Mouse (Mus musculus) layer of hippocampus, postnatal 36 days (tissue): Measurements from ENCODE around the gene Pard6a. TPM values are rescaled to one million over a fixed set of nuclear protein-coding genes. Genes with fewer than 3 reads are reported as not detected.
A peak's percentile ranks its signal among the peaks of the same experiment; 100 is the strongest.

ENCODE experiments used
- DNase-seq, 2 experiments: peaks; one replicate each; pipeline ENCODE4 v3.0.0; 2022
- total RNA-seq, 2 experiments: library from RNA; stranded (reverse); gene quantifications; 2 replicates each; pipeline ENCODE4 v1.2.3; 2021

The Pard6a gene
- total RNA-seq, 2 experiments from 2014 or later = 29.1 to 36.3 TPM

DNA sequence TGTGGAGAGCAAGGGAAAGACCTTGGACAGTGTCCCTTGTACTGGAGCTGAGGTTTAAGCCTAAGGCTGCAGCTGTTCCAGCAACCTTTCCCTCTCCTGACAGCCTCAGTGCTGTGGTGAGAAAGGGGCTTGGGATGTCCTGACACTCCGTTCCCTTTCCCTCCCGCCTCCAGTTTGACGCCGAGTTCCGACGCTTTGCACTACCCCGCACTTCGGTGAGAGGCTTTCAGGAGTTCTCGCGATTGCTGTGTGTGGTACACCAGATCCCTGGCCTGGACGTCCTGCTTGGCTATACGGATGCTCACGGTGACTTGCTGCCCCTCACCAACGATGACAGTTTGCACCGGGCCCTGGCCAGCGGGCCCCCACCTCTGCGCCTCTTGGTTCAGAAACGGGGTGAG, 1.1 kb downstream of the Pard6a start:
- no peak for DNase-seq

- no peak for DNase-seq
These were observed 1.9 kb downstream of the Pard6a start for GRCm38 (mm10) chr8:105702731-105703415.

DNA sequence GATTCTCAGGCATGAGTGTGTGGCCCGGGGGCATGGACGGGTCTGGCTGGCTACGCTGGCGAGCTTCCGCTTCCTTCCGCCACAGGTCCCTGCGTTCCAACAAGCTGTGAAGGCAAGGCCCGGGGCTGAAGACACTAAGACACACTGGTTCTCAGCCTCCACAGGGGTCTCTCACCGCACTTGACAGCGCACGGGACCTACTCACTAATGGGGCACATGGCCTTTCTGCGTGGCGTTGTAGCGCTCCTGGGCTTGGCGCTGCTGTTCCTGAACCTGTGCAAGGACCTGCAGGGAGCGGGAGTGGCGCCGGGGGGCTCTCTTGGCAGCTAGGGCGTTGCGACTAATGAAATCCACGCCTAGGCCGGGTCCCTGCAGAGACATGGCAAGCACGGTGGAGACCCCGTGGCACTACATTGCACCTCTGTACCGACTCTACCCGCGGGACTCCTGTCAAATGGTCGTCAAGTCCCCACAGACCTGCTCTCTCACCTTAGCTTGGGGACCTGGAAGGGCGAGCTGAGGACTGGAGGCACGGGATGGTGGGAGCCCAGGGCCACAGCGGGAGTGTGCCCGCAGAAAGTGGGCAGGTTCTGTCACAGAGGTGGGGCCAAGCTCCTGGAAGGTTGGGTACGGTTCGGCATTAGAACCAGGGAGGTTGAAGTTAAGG, 3.3 kb downstream of the Pard6a start:
- DNase-seq = no peak

DNA sequence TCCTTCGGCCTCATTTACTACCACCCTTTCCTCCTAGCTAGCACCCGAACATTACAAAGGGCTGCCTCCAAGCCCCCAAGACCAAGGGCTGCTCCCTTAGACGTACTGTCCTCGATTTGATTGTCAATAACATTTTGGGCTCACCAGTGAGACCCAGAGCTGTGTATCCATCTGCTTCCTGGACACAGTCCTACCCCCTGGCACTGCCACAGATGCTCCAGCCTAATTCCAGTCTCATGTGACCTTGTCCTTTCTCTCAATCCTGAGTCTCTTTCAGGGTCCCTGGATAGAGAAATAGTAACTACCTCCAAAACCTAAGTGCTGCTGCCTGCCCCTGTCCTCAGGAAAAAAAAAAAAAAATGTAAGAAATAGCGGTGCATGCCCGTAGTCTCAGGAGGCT, 4.0 kb downstream of the Pard6a start:
- DNase-seq = no peak

GRCm38 (mm10) chr8:105706426-105706825, 5.5 kb downstream of the Pard6a start:
- no peak for DNase-seq

DNA sequence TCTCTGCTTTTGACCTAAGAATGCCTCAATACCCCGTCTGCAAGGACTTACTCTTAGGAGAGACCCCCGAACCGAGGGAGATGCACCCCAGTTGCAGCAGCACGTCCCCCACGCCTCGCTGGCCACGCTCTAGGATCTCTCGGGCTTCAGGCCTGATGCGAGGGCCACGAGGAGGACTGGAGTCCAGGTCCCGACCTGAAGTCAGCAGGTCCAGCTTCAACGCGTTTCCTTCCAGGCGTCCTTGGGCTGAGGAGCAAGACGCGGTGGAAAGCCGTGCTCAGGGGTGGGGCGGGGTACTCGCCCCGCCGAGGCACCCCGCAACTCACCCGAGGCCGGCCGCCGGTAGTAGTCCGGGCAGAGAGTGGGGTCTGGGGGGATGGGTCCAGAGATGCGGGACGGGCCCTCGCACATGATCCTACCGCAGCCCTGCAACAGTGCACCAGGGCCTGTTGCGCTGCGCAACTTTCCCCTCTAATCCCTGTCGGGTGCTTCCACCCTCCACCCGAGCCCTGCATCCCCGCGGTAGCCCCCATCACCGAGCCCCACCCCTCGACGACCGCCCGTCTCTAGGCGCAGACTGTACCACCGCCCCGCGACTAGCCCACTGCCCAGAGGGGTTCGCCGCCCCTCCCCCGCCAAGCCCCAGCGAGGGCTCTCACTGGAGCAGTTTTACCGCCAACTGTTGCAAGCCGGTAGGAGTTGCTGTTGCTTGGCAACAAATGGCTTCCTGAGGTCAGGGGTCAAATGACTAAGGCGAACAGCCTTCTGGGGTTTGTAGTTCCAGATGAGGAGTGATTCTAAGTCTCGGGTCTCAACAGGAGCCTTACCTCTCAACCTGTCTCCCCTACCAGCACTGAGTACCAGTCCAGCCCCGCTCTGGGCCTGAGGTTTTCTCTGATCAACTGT, 6.8 kb downstream of the Pard6a start, which contains the start of the genes 4933405L10Rik and Enkd1:
4933405L10Rik (plus strand) TSS at position 158 of the 906 bp plus-strand sequence.
Enkd1 (minus strand) TSS at position 713 of the 906 bp plus-strand sequence.
- DNase-seq = peak; percentile 79 to 82

- DNase-seq = no peak
These were observed 7.7 kb downstream of the Pard6a start for GRCm38 (mm10) chr8:105708675-105709074.

DNA sequence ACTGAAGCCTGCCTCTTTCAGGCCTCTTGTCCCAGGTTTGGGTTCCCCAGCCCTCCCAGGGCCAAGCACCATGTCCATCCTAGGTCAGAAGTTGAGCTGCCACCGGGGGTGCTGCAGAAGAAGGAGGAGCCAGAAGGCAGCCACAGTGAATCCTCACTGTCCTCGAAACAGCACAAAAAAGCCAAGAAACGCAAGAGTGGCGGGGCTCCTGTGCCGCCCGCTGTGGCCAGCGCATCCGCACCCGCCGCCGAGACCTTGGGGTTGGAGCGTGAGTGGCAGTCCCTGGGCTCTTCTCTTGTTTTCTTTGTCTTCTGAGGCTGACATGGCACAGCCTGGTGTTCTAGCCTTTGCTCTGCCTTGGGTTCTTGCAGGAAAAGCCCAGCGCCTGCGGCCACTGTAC, 8.4 kb downstream of the Pard6a start:
- DNase-seq = no peak

GRCm38 (mm10) chr8:105712286-105712685, 11.3 kb downstream of the Pard6a start:
- DNase-seq = no peak

- DNase-seq = peak; percentile 75 to 78
These were observed 13.2 kb downstream of the Pard6a start for GRCm38 (mm10) chr8:105714139-105714538.

DNA sequence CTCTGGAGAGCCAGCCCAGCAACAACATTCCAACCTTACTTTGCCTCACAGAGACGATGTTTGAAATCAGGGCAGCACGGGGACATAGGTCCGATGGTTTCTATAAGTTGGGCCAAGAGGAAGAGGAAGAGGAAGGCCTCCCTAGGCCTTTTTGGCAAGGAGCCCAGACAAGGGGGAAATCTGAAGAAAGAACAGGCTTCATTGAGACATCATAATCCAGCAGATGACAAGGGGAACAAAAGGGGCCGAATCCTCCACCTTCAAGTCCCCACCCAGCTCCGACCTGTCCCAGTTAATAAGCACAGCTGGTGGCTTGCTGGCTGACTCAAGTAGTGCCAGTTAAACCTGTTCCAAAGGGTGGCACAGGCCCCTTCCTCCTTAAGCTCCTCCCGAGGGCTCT, 14.1 kb downstream of the Pard6a start:
- DNase-seq = no peak

- no peak for DNase-seq
These were observed 15.5 kb downstream of the Pard6a start for GRCm38 (mm10) chr8:105716302-105716945.

- no peak for DNase-seq
These were observed 18.7 kb downstream of the Pard6a start for GRCm38 (mm10) chr8:105719637-105720036.

GRCm38 (mm10) chr8:105722861-105723260, 21.9 kb downstream of the Pard6a start:
- no peak for DNase-seq

DNA sequence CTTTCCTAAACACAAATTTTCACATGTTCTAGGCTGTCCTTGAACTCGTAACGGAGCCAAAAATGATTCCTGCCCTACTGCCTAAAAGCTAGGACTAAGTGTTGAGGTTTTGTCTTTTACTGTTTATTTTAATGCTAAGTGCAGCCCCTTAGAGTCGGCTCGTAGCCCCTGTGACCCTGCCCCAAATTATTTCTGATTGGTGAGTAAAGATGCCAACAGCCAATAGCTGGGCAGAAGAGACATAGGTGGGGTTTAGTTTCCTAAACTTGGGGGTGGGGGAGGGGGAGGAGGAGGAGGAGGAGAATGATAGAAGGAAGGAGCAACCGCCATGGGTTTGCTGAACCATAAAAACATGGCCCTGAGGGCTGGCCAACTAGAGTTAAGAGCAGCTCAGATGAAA, 24.8 kb downstream of the Pard6a start:
- no peak for DNase-seq

- DNase-seq = no peak
These were observed 26.6 kb downstream of the Pard6a start for GRCm38 (mm10) chr8:105727397-105728124.

DNA sequence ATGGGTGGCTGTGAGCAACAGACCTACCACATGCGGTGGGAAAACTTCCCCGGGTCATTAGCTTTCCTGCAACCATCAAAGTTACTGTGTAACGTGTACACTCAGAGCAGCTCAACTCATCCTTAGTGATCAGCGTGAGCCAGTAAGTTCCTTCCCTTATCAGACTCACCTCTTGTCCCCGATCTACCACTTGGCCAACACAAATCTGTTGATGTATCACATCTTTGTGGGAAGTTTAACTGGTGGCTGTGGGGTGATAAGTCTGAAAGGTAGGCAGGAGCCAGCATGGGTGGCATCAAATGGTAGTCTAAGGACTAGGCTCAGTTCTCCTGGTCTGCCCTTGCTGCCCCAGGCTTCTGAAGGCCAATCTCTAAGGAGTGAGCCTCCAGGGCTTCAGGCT, 31.2 kb downstream of the Pard6a start:
- DNase-seq = no peak

- no peak for DNase-seq
These were observed 38.3 kb downstream of the Pard6a start for GRCm38 (mm10) chr8:105739216-105739615.

- no peak for DNase-seq
These were observed 42.4 kb downstream of the Pard6a start for GRCm38 (mm10) chr8:105743301-105743700.

- peak in 1 of 2 experiments; percentile 31 for DNase-seq
These were observed 49.7 kb downstream of the Pard6a start for GRCm38 (mm10) chr8:105750606-105751005.
